Mouse (Mus musculus): ENCODE data around the gene Rdh14.

DNA sequence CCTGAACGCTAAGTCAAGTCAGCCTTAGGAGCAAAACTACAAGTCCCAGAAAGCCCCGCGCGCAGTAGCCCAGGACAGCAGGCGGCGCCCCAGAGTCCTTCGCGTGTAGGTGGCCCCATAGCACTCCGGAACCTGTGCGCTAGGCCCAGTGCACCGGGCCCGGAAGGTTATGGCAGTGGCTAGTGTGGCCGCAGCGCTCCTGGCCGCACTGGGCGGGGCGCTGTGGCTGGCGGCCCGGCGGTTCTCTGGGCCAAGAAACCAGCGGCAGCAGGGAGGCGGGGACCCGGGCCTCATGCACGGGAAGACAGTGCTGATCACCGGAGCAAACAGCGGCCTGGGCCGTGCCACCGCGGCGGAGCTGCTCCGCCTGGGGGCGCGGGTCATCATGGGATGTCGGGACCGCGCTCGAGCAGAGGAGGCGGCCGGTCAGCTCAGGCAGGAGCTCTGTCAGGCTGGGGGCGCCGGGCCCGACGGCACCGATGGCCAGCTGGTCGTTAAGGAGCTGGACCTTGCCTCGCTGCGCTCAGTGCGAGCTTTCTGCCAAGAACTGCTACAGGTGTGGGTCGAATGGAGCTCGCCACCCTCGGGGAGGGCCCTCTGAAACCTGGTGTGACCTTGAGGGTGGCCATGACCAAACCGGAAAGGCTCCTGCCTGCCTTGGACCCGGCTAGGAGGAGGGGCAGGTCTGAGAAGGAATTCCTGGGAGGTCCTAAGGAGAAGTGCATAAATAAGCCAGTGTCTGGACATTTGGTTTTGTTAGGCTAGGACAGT is at the start of gene Rdh14:
- TF ChIP-seq POLR2A (IDR thresholded peaks at IDR 0.05; ENCODE audit: insufficient read length, low read depth) (peak; percentile 81), MYOG (IDR thresholded peaks at IDR 0.05; ENCODE audit: control insufficient read depth in 1 of 3, insufficient read depth in 1 of 3, insufficient read length in 2 of 3, low read depth in 2 of 3) (peak in 2 of 3 experiments; percentile 10 to 60), CEBPB (IDR thresholded peaks at IDR 0.05; ENCODE audit: insufficient read depth, poor library complexity, severe bottlenecking) (no peak), E2F4 (IDR thresholded peaks at IDR 0.05; ENCODE audit: insufficient read depth) (no peak), USF1 (IDR thresholded peaks at IDR 0.05; ENCODE audit: low read depth) (no peak), MAX (IDR thresholded peaks at IDR 0.05; ENCODE audit: low read depth) (no peak), SRF (IDR thresholded peaks at IDR 0.05; ENCODE audit: control insufficient read depth, insufficient read length, low read depth) (peak; percentile 10)

Data from myocyte (in vitro differentiated cells).